Mouse (Mus musculus) CD8-positive naive resting alpha-beta T cell, adult 2 months (primary cell): Measurements from ENCODE around the gene Tmem80.

ENCODE experiments used
- DNase-seq, 2 experiments: peaks; one replicate each; pipeline ENCODE4 v3.0.0; 2022; ENCODE audit warnings: low read depth in 2 of 2, low spot score in 2 of 2

Tmem80 gene

GRCm38 (mm10) chr7:141327469-141328372, at the start of gene Tmem80, which contains the start of gene Deaf1:
Gene Tmem80, plus strand, starts transcription at chr7:141327739.
Gene Deaf1, minus strand, starts transcription at chr7:141327690.
- peak; percentile 97 to 98 for DNase-seq

DNA sequence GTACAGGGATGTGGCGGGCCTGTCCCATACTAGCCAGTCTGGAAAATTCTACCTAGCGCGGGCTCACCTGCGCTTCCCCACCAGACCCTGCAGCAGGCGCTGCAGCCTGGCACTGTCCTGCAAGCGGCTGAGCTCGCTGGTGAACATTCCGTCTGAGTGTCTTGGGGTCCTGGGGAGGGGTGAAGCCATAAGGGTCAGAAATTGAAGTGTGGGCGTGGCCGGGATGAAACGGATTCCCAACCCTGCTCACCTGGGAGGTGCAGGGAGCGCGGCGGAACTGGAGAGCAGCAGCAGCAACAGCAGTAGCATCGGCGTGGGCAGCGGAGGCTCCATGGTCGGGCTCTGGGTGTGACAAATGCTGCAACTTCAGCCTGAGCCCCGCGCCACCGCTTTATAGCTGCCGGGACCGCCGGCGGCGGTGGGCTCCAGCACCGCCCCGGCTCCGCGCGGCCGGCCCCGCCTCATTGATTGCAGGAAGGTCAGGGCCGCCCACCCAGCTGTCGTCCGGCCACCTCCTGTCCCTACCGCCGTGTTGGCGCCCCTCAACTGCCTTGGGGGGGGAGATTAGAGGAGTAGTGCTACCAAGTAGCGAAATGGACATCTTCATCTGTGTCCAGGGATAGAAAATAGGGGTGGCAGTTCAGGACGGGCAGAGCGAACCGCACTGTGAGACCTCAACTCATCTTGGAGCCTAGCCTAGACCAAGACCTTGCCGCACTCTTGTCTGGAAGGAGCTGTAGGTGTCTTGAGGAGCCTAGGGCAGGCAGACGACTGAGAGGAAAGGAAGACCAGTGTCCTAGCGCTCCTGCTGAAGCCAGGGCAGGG, 48.6 kb upstream of the Tmem80 start, which contains the start of gene Sct:
Gene Sct (minus strand): TSS at position 368 of the 825 bp plus-strand sequence.
- DNase-seq = peak in 1 of 2 experiments; percentile 20

DNA sequence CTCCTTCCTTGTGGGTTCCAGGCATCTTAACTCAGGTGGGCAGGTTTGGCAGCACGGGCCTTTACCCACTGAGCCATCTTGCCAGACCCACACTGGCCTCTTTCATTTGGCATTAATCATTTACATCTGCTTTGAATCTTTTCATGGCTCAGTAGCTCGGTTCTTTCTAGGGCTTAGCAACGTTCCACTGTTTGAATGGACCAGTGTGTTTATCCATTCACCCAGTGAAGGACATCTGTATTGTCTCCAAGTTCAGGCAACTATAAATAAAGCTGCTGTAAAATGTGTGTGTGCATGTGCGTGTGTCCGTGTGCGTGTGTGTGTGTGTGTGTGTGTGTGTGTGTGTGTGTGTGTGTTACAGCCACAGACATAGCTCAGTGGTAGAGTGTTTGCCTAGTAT, 46.1 kb upstream of the Tmem80 start:
- no peak for DNase-seq

DNA sequence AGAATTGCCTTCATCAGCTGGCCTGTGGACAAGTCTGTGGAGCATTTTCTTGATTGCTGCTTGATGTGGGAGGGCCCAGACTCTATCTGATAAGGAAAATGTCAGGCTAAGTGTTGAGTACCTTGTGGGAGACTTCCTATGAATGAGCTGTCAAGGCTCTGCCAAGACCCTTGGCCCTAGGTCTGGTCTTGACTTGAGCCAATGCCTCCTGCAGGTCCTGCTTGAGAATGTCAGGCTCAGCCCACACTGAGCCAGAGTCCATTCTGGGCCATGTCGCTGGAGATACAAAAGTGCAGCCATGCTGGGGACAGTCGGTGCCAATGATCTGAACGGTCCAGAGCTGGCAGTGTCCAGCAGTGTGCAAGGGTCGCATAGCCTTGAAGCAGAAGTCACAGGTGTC, 44.8 kb upstream of the Tmem80 start:
- no peak for DNase-seq

GRCm38 (mm10) chr7:141288042-141288441, 39.5 kb upstream of the Tmem80 start:
- DNase-seq = no peak

DNA sequence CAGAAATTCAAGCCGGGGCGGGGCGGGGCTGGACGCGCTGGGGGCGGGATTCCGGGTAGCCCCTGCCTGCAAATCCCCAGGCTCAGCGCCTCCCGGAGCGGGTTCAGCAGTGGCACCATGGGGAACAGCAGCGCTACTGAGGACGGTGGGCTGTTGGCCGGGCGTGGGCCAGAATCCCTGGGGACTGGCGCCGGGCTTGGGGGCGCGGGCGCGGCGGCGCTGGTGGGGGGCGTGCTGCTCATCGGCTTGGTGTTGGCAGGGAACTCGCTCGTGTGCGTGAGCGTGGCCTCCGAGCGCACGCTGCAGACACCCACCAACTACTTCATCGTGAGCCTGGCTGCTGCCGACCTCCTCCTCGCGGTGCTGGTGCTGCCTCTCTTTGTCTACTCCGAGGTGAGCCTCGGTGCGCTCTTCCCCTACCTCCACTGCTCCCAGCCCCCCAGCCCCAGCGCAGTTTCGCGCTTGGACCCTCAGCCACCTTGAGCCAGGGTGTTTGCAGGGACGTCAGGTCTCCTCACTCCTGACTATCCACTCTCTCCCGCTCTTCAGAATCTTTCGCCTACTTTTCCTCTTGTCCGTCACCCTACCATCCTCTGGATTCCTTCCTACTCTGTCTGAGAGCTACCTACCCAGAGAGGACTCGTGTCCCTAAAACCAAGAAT, 35.5 kb upstream of the Tmem80 start, which contains the start of gene Drd4:
Gene Drd4 (plus strand): TSS at position 86 of the 662 bp plus-strand sequence.
- no peak for DNase-seq

DNA sequence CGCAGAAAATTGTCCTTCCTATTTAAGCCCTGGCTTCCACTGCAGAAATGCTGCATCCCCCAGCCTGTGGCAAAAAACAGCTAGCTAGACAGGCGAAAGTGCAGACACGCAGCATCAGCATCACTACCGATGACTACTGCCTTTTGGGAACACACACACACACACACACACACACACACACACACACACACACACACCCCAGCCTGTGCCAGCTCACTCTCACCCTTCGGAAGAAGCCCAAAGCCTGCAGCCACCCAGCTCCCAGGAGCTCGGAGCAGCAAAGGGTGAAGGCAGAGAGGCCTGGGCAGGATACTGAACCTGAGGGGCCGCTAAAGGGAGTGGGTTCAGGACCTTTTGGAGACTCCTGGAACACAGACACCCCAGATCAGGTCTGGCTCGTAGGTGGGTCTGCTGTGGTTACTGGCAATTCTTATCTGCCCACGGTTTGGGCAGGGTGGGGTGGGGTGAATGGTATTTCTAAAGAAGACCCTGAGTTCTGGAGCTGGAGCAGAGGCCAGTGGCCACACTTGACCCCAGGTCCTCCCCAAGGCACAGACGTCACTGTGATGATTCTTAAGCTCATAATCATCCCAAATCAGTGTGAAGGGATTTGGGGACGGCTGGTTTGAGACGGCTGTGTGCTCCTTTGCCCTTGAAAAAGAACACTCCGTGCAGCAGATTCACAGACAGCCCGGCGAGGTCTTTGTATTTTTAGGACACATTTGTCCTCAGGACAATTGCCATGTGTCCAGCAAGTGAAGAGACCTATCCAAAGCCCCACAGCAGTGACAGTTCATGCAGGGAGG, 34.8 kb upstream of the Tmem80 start:
- no peak for DNase-seq

GRCm38 (mm10) chr7:141293852-141294471, 33.6 kb upstream of the Tmem80 start:
- DNase-seq = no peak

DNA sequence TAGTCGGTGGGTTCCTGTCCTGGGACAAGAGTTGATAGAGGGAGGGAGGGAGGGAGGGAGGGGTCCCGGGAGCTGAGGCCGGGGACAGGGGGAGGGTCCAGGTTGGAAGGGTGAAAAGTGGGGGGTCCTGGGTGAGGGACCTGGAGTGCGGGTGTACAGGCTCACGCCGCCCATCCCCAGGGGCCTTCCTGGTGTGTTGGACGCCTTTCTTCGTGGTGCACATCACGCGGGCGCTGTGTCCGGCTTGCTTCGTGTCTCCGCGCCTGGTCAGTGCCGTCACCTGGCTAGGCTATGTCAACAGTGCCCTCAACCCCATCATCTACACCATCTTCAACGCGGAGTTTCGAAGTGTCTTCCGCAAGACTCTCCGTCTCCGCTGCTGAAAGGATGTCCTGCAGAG, 33.1 kb upstream of the Tmem80 start:
- DNase-seq = no peak

- DNase-seq = no peak
Measured at GRCm38 (mm10) chr7:141297926-141298650, 29.5 kb upstream of the Tmem80 start.

DNA sequence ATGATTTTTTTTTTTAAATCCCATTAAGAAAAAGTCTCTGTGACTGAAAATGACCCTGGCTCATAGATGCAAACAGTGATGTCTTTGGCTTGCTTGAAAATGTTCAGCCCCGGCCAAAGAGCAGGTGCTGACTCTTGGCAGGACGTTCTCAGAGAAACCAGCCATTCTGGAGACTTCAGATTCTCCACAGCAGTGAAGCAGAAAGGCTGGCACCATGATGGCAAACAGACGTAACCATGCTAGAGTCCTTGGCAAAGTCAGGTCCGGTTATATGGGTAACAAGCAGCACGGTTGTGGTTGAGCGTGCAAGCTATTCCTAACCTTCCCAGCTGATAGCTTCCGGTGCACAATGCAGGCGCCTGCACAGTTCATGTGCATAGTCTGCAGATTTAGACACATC, 28.4 kb upstream of the Tmem80 start:
- no peak for DNase-seq

GRCm38 (mm10) chr7:141301386-141301785, 26.2 kb upstream of the Tmem80 start:
- no peak for DNase-seq

- DNase-seq = peak; percentile 32 to 46
Measured at GRCm38 (mm10) chr7:141302702-141303268, 24.8 kb upstream of the Tmem80 start.

DNA sequence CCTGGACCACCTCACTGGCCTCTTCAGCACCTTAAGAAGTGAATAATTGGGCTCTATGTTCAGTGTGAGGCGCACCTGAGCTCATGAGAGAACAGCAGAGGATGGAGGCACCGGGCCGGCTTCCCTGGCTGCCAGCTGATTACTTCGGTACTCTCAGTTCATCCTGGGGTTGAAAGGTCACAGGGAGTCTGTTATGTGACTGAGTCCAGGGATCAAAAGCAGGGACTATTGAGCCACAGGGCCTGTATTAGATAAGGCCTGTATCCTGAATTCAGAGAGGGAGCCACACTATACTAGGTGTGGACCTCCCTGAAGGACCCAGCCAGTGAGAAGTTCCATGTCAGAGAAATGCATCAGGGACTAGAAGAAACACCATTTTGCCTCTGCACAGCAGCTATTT, 23.0 kb upstream of the Tmem80 start:
- DNase-seq = no peak

DNA sequence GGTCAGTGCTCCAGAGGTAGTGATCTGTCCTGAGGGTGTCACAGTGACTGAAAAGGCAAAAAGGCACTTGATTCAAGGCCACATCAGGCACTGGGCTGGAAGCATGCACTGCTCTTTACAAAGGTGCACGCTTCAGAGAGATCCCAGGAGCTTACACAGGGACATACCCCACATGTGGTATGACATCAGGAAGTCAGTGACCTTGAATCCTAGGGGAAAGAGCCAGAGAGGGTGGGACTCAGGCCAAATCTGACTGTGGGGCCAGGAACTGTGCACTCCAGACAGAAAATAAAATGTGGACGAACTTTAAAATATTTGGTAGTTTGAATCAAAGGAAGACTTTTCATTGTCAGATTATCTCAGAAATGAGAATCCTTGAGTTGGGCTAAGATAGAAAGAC, 13.1 kb upstream of the Tmem80 start:
- no peak for DNase-seq

GRCm38 (mm10) chr7:141315076-141315475, 12.5 kb upstream of the Tmem80 start:
- DNase-seq = no peak

- peak; percentile 56 to 75 for DNase-seq
Measured at GRCm38 (mm10) chr7:141315974-141316373, 11.6 kb upstream of the Tmem80 start.

GRCm38 (mm10) chr7:141317619-141318132, 9.9 kb upstream of the Tmem80 start:
- no peak for DNase-seq

DNA sequence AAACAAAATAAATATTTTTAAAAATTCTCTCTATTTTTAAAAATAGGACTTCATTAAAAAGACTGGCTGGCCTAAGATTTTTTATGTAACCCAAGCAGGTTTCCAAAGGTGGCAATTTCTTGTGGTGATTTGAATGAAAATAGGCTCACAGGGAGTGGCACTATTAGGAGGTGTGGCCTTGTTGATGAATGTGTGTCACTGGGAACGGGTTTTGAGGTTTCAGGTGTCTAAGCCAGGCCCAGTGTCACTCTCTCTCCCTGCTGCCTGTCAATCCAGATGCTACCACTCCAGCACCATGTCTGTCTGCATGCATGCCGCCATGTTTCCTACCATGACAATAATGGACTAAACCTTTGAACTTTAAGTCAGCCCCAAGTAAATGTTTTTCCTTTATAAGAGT, 8.1 kb upstream of the Tmem80 start:
- no peak for DNase-seq
